Mouse (Mus musculus): ENCODE measurements around the gene Gm20835. TPM values are rescaled to one million over a fixed set of nuclear protein-coding genes. Genes with fewer than 3 reads are reported as not detected.

Gm20835 gene
- polyA plus RNA-seq (2017; shearing (Covaris generic)), result not detected

GRCm38 (mm10) chrY:36735190-36735589, at the start of gene Gm20835:
Gm20835 (minus strand) TSS chrY:36735290.

All from activated CD4-positive, CD25-positive, alpha-beta regulatory T cell, adult 9 weeks (primary cell).